Mouse (Mus musculus) erythroblast, embryonic 14.5 days (primary cell): ENCODE measurements around the gene Cgref1. TPM values are rescaled to one million over a fixed set of nuclear protein-coding genes. Genes with fewer than 3 reads are reported as not detected.

Source experiments
- H3K27me3 ChIP-seq: 2 replicates; pipeline ENCODE4 v1.6.1; 2012; ENCODE audit warnings: inconsistent platforms; ENCODE audit not compliant: control insufficient read depth
- H3K36me3 ChIP-seq: 2 replicates; pipeline ENCODE4 v1.6.1; 2012; ENCODE audit warnings: mild to moderate bottlenecking, inconsistent platforms; ENCODE audit not compliant: control insufficient read depth
- H3K4me1 ChIP-seq: 2 replicates; pipeline ENCODE4 v1.6.1; 2012; ENCODE audit warnings: inconsistent platforms; ENCODE audit not compliant: control insufficient read depth
- H3K4me3 ChIP-seq: replicated peaks from 2 replicates; pipeline ENCODE3; 2012; ENCODE audit warnings: moderate library complexity, mild to moderate bottlenecking, inconsistent platforms
- H3K9me3 ChIP-seq: 2 replicates; pipeline ENCODE4 v1.6.1; 2012; ENCODE audit warnings: low read length, inconsistent platforms, mixed read lengths; ENCODE audit not compliant: control insufficient read depth
- GATA1 ChIP-seq: IDR thresholded peaks from 2 replicates; pipeline ENCODE4 v1.6.1; 2012; ENCODE audit warnings: low read length, inconsistent platforms, mixed read lengths
- TAL1 ChIP-seq: IDR thresholded peaks from 3 replicates; pipeline ENCODE4 v1.6.1; 2012; ENCODE audit warnings: low read length, inconsistent platforms, mixed read lengths
- polyA plus RNA-seq: library from polyadenylated mRNA; stranded (reverse); fragments of >175 nt; gene quantifications from 2 replicates; pipeline ENCODE4 v1.2.3, GENCODE M21; 2012

Gene Cgref1
- polyA plus RNA-seq, 1 experiment, result not detected

DNA sequence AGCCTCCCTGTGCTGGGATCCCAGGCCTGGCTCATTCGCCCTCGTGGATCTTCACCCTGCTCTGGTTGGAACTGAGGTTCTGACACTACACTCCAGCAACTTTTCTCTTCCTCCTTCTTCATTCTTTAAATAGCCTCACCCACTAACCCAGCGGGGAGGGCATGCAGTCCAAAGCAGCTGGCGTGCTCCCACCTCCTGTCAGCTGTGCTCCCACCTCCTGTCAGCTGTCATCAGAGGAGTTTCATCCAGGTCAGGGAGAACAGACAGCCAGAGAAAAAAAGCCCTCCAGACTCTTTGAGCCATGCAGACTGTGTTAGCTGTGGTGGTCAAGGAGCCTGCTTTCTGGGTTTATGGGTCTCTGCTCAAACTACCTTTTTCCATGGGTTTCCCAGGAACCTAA lies 14.0 kb downstream of the Cgref1 start:
- no peak for TF ChIP-seq TAL1
- no peak for TF ChIP-seq GATA1
- Histone ChIP-seq H3K9me3 (no peaks in the 10 kb centered on the region), H3K4me1 (no peaks in the 10 kb centered on the region), H3K27me3 (no peaks in the 10 kb centered on the region), H3K4me3 (no peak overlapping the region), H3K36me3 (peaks cover 5% of the 10 kb centered on the region; the same call in 1 of the 2 replicates)

DNA sequence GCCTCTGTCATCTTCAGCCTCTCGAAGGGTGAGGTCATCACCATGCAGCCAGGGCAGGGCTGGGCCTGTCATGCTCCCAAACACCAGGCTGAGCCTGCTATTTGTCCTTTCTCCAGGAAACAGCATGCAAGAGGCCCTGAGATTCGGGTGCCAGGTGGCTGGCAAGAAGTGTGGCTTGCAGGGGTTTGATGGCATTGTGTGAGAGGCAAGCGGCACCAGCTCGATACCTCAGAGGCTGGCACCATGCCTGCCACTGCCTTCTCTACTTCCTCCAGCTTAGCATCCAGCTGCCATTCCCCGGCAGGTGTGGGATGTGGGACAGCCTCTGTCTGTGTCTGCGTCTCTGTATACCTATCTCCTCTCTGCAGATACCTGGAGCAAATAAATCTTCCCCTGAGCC lies 14.5 kb downstream of the Cgref1 start:
- Histone ChIP-seq H3K4me3 (no peak overlapping the region), H3K4me1 (no peaks in the 10 kb centered on the region), H3K27me3 (no peaks in the 10 kb centered on the region), H3K9me3 (no peaks in the 10 kb centered on the region), H3K36me3 (peaks cover 5% of the 10 kb centered on the region; the same call in 1 of the 2 replicates)
- TF ChIP-seq TAL1 (no peak), GATA1 (no peak)

DNA sequence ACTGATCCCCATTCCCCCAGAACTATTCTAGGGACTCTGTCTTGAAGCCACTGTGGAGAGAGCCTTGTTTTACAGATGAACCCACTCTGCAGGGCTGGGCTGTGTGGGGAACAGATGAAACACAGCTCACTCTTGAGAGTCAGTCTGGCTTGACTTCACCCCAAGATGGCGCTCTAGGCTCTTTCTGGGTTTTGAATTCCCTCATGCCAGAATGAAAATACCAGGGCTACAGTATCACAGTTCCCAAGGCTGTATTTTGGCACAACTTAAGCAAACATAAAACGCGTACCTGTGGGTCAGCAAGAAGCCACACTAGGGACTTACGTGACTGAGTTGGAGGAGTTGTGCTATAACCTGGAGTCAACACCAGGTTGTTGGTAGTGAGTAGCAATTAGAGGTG lies 15.3 kb downstream of the Cgref1 start:
- TF ChIP-seq TAL1, result no peak
- no peak for TF ChIP-seq GATA1
- Histone ChIP-seq H3K4me1 (no peaks in the 10 kb centered on the region), H3K9me3 (no peaks in the 10 kb centered on the region), H3K36me3 (peaks cover 8% of the 10 kb centered on the region; the same call in 1 of the 2 replicates), H3K27me3 (no peaks in the 10 kb centered on the region), H3K4me3 (no peak overlapping the region)

DNA sequence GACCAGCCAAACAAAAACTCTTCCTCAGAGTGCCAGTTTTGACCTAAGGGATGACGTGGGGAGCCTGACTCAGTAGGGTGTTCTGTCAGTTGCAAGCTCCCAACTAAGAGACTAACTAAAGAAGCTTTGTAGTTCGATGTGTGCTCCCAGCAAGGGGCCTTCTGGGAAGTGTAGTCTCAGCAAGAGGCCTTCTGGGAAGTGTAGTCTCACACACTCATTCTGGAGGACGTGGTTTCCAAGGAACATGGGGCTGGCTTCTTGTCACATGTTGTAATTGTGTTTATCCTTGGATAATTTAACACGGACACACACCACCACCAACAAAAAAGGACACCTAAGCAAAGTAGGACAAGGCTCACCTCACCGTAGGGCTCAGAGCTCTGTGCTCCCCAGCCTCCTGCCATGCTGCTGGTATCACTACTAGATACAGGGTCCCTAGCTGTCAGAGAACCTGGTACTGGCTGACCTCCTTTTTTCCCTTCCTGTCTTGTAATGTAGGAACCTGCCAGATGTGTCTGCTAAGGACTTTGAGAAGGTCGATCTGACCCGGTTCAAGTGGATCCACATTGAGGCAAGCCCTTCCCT lies 17.4 kb downstream of the Cgref1 start:
- peaks cover 3% of the 10 kb centered on the region for H3K4me1 ChIP-seq
- no peaks in the 10 kb centered on the region for H3K27me3 ChIP-seq
- H3K36me3 ChIP-seq, result peaks cover 15% of the 10 kb centered on the region; the same call in 1 of the 2 replicates
- TF ChIP-seq GATA1 (no peak), TAL1 (no peak)
- H3K9me3 ChIP-seq, result no peaks in the 10 kb centered on the region
- no peak overlapping the region for H3K4me3 ChIP-seq

DNA sequence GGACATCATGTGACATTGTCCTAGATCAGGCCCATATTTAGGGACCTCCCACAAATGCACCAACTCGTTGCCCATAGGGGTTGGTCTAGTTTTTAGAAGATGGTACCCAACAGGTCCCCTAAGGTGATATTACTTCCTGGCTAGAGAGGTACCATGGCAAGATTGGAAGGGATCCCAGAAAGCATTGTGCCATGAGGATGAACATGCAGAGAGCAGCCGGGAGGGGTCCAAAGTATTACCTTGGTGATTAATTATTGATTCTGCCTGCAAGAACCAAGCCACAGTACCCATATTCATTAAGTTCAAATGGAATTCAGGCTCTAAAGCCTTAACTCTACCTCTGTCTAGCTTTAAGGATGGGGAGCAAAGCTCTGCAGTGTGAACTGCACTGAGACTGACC lies 19.3 kb downstream of the Cgref1 start:
- Histone ChIP-seq H3K4me3 (no peak overlapping the region), H3K36me3 (peaks cover 15% of the 10 kb centered on the region; the same call in 1 of the 2 replicates), H3K27me3 (no peaks in the 10 kb centered on the region), H3K9me3 (no peaks in the 10 kb centered on the region), H3K4me1 (peaks cover 21% of the 10 kb centered on the region)
- TF ChIP-seq GATA1 (no peak), TAL1 (no peak)

DNA sequence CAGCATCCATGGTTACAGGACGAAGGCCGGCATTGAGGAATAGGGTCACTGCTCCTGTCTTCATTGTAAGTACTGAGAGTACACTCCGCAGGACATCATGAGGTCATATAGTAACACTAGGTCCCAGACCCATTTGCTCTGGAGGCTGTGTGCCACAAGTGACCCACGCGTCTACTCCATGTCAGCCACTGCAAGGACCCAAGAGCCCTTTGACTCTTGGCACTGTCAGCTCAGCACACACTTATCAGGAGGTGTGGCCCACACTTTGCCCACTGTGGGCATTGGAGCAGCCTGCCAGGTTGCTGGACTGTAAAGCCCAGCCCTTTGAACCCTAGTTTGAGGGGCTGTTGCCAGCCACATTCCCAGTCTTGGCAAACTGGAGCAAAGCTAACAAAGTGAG lies 20.2 kb downstream of the Cgref1 start:
- Histone ChIP-seq H3K9me3 (no peaks in the 10 kb centered on the region), H3K4me1 (peaks cover 30% of the 10 kb centered on the region), H3K27me3 (no peaks in the 10 kb centered on the region), H3K36me3 (peaks cover 15% of the 10 kb centered on the region; the same call in 1 of the 2 replicates), H3K4me3 (no peak overlapping the region)
- no peak for TF ChIP-seq TAL1
- no peak for TF ChIP-seq GATA1

DNA sequence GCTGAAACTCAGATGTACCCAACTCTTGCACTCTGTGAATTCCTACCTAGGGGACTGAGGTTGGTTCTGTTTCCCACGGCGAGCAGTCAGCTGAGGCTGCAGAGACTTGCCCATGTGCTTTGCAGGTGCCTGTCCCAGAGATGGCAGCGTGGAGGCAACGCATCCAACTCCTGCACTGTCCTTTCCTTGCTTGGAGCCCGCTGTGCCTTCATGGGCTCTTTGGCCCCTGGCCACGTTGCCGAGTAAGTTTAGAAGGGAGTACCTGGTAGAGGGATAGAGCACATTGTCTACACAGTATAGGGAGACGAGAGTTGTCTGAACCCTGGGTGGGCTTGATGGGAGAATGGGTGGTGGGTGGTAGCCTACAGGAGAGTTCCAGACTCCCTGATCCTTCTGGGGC lies 20.8 kb downstream of the Cgref1 start:
- no peak overlapping the region for H3K4me3 ChIP-seq
- TF ChIP-seq GATA1 (no peak), TAL1 (no peak)
- peaks cover 19% of the 10 kb centered on the region; the same call in 1 of the 2 replicates for H3K36me3 ChIP-seq
- no peaks in the 10 kb centered on the region for H3K9me3 ChIP-seq
- H3K27me3 ChIP-seq, result no peaks in the 10 kb centered on the region
- H3K4me1 ChIP-seq, result peaks cover 31% of the 10 kb centered on the region

DNA sequence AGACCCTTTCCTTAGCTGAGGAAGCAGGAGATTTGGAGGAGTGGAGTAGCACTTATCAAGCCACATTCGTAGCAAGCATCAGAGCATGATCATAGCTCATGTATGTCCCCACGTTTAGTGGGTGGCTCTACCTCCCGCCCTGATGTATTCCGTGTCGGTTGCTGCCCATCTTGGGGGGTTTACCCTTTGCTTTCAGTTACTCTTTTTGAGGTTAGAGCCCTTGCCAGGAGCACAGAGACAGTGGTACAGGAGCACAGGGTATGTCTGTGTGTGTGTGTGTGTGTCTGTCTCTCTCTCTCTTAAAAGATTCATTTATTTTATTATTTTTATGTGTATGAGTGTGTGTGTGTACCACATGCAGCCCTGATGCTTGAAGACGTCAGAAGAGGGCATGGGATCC lies 22.3 kb downstream of the Cgref1 start:
- no peak overlapping the region for H3K4me3 ChIP-seq

DNA sequence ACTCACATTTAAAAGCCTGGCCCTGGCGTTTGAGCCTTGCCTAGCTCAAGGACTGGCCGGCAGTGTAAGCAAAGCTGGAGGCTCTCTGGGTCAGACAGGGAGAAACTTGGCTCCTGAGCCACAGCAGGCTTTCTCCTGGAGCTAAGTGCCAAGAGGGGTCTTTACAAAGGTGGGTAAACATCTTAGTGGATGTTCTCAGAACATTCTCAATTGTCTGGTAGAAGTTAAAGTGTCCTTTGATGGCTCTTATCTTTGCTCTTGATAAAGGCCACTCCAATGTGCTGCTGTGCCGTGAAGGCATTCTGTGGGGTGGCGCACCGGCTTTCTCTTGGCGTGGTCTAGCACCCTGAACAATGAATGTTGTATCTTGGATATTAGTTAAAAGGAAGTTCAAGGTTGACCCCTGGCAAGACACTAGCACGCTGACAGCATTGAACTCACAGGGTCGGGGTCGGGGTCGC lies 22.8 kb downstream of the Cgref1 start:
- peak overlapping the region; percentile 67 for H3K4me3 ChIP-seq
- H3K36me3 ChIP-seq, result peaks cover 34% of the 10 kb centered on the region
- H3K9me3 ChIP-seq, result no peaks in the 10 kb centered on the region
- no peaks in the 10 kb centered on the region for H3K27me3 ChIP-seq
- peaks cover 35% of the 10 kb centered on the region for H3K4me1 ChIP-seq
- no peak for TF ChIP-seq GATA1
- no peak for TF ChIP-seq TAL1

More for the DNA sequence above, 22.3 kb downstream of the Cgref1 start:
- Histone ChIP-seq H3K4me1 (peaks cover 35% of the 10 kb centered on the region), H3K36me3 (peaks cover 30% of the 10 kb centered on the region), H3K9me3 (no peaks in the 10 kb centered on the region), H3K27me3 (no peaks in the 10 kb centered on the region)
- TF ChIP-seq TAL1 (no peak), GATA1 (no peak)
